Mouse (Mus musculus): ENCODE measurements around the gene Chst7. TPM values are rescaled to one million over a fixed set of nuclear protein-coding genes. Genes with fewer than 3 reads are reported as not detected.

Gene Chst7
- polyA plus RNA-seq, 1 experiment: 0.99 TPM

GRCm38 (mm10) chrX:20129466-20129865, 70.1 kb downstream of the Chst7 start:
- Histone ChIP-seq H3K27ac (ENCODE audit: insufficient read depth, low read length) (no peak overlapping the region), H3K27me3 (ENCODE audit: control insufficient read depth, insufficient read depth, low read length, poor library complexity, severe bottlenecking) (no peaks in the 10 kb centered on the region), H3K9ac (ENCODE audit: low read depth, poor library complexity, severe bottlenecking) (no peak overlapping the region), H3K4me3 (ENCODE audit: low read depth, low read length) (no peak overlapping the region), H3K4me1 (ENCODE audit: control insufficient read depth, insufficient read depth, low read length) (no peaks in the 10 kb centered on the region), H3K36me3 (ENCODE audit: control insufficient read depth, insufficient read depth, low read length, poor library complexity, severe bottlenecking) (no peaks in the 10 kb centered on the region), H3K9me3 (replicated peaks; ENCODE audit: control insufficient read depth, insufficient read depth, low read length, poor library complexity, severe bottlenecking) (no peaks in the 10 kb centered on the region)
- TF ChIP-seq POLR2A (IDR thresholded peaks at IDR 0.05; ENCODE audit: insufficient read depth, low read length): no peak
- no peak for TF ChIP-seq CTCF (IDR thresholded peaks at IDR 0.05; ENCODE audit: low read depth, low read length)
- no peak for TF ChIP-seq EP300 (IDR thresholded peaks at IDR 0.05; ENCODE audit: insufficient read depth, low read depth, low read length)

Other genes starting within 250 kb of the Chst7 start
- 1.6 and 1.9 TPM in 2 replicates for gene Slc9a7, start 232.2 kb downstream of the Chst7 start, polyA plus RNA-seq (2011; ENCODE audit: insufficient read depth, insufficient read length, low read depth, missing spikeins)